Mouse (Mus musculus) thymus, postnatal 10 days (tissue): ENCODE data around the gene Ltbp1.

Experiments
- DNase-seq, 2 experiments: peaks; one replicate each; pipeline ENCODE4 v3.0.0; 2021; ENCODE audit warnings: low spot score in 2 of 2

Ltbp1 gene

DNA sequence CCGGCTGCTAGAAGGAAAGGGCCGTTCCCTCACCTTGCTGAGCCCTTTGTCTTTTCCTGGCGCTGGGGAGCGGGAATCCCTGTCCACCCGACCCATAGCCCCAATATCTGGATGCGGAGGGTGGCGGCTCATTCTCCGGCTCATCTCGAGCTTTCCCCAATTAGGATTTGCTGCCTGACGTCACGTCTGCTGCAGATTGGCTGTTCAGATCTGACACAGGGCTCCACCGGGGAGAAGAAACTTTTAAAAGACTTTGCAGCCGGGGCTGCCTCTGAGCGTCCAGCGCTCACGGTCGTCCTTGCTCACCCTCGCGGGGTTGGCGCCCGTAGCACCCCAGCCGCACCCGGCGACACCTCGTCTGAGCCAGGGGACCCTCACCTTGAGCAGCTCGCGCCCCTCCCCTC lies at the start of gene Ltbp1:
Ltbp1 (plus strand) TSS at position 288 of the 404 bp plus-strand sequence.
- DNase-seq: peak; percentile 9 to 22

DNA sequence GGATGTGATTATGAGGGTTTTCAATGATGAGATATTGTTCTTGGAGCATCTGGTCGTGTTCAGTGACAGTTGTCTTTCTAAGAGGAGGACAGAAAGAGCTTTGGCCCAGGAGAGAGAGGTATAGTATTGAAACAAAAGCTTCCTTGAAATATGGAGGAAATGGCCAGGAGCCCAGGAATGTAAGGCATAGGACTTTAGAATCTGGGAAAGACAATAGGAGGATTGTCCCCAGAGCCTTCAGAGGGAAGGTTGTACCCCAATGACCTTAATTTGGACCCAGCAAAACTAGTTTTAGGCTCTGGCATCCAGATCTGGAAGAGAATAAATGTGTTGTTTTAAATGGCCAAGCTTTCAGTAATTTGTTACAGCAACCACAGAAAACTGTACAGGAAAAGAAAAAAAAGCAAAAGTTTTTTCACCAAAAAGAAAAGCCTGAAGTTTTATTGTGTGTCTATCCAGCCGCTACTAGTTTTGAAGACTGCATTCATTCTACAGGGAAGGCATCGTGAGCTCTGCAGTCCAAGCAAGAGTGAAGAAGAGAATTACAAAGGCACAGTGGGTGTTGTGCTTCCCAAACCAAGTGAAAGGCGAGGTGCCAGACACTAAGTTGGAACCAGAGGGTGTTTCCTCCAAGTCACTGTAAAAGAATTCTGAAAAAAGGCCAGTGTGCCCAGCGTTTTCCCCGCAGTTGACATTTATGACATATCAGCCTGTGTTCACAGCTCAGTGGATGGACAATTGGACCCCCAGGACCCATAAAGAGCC lies 45.7 kb upstream of the Ltbp1 start:
- DNase-seq: no peak

DNA sequence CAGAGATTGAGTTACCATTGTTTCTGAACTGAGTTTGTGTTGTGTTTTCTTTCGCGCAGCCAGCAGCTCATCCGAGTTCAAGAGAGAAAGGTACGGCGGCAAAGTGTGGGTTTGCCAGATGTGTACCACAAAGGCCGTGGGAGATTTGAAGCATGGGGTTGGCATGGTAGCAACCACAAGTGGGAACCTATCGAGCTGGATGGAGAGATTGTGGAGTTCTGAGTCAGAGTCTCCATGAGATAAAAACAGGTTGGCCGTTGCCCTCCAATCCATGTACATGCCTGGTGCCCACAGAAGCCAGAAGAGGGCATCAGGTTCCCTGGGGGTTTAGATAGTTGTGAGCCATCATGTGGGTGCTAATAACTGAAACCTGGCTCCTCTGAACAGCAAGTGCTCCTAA lies 42.1 kb upstream of the Ltbp1 start:
- DNase-seq: no peak

DNA sequence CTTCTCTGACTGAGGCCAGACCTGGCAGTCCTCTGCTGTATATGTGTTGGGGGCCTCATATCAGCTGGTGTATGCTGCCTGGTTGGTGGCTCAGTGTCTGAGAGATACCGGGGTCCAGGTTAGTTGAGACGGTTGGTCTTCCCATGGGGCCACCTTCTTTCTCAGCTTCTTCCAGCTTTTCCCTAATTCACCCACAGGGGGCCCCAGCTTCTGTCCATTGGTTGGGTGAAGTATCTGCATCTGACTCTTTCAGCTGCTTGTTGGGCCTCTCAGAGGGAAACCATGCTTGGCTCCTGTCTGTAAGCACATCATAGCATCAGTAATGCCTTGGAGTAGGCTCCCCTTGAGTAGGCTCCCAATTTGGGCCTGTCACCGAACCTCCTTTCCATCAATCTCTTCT lies 41.5 kb upstream of the Ltbp1 start:
- no peak for DNase-seq

DNA sequence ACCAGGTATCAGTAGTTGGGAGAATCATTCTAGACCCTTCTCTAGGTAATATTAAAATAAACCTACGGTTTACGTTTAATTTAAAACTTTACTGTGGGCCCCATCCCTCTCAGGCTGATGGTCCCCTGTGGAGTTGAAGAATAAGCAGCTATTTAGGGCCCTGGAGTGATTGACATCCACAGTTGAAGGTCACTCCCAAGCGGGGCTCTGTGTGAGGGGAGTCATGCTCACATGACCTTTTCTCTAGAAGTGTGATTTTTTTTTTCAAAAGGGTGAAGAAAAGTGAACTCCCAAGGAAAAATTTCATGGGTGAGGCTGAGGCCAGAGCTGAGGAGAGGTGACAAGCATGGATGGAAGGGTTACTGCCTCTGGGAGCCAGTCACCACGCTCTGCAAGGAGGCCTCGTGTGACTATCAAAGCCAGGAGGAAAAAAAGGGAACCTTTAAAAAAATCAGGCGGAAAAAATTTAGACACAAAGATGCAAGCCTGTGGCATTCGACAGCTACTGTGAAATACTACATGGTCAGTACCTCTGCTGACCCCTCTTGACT lies 38.0 kb upstream of the Ltbp1 start:
- DNase-seq: no peak

DNA sequence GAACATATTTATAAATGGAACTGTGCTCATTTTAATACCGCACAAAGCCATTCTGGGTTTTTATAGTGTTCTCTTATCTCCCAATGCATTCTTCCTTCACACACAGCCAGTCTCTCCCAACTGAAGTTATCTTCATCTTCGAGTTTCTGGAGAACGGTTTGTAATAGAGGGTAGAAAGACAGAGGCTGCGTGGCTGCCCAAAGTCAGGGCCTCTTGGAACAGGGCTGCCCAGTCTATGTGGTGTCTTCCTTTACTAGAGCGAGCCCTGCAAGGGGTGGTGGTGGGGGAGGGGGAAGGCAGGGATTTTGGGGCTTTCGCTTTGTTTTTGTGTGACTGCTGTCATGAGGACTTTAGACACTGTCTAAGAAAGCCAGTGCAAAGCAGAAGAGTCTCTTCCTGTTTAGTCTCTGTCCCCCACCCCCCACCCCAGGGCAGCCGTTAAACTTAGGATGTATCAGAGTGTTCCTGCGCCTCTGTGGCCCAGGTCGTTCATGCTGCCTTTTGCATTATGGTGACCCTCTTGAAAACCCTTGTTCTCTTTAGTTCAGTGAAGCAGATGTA lies 37.1 kb upstream of the Ltbp1 start:
- no peak for DNase-seq

DNA sequence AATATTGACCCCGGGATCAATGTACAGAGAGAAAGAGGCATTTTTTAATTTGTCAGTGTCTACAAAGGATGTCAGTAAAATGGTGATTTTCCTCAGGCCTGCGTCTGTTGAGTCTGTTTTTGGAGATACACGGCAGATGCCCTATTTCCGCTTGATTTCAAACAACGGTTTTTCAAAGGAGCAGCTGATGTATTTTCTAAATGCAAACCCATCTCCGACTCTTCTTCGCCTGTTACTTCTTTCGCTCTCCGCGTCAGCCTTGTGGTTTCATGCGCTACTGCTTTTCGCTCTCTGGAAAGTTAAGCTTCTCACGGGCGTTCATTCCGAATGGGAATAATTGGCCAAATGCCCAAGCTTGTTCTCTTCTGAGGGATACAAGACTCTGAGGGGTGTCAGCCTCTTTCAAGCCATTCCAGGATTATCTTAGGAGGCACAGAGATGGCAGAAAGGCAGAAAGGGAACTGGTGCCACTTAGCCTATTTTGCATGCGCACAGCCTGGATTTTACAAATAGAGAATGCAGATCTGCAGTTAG lies 36.6 kb upstream of the Ltbp1 start:
- no peak for DNase-seq

DNA sequence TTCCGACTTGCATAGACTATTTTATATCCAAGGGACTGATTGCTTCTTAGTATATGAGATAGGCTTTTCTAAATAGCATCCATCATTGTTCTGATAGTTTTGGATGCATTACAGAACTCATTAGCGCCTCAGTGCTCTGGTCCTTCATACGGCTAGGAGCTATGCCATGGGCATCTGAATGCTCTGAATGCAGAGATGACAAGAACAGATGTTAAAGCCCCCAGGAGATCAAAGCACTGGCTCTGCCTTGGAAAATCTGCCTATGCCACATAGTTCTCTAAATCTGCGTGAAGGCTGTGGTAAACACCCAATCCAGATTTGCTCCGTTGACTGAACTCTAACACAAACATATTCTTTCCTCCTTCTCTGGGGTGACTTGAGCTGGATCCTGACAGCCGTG lies 30.2 kb upstream of the Ltbp1 start:
- DNase-seq: no peak

DNA sequence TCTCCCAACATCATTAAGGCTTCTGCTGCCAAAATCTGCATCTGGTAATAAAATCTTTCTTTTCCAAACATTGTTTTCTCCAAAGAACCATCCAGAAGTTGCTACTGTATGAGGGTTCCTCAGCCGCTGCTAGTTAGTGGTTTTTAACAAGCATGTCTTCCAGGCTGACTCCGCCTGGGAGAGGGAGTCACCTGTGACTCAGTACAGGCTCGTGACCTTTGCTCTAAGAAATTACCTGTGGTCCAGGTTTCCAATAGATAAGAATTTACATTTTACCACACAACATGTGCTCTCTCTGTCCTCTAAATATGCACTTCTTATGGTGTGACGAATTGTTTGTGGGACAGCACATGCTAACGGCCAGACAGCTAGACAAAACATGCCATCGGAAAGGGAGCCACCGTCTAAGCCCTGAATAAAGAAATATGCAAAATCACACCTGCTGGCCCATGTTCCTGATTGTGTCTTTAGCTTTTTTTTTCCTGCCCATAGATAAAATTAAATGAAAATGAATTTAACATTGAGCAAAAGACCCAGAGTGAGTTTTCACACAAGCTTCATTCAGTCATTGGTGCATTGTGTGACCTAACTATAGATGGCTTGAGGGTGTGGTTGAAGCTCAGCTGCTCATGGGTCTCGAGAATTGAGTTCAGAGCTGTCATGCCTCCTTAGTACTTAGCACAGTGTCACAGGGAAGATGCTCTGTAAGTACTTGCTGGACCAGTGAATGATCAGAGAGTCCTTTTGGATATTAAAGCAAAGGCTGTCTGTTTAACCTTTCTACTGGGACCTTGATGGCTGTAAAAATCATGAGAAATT lies 29.0 kb upstream of the Ltbp1 start:
- no peak for DNase-seq

DNA sequence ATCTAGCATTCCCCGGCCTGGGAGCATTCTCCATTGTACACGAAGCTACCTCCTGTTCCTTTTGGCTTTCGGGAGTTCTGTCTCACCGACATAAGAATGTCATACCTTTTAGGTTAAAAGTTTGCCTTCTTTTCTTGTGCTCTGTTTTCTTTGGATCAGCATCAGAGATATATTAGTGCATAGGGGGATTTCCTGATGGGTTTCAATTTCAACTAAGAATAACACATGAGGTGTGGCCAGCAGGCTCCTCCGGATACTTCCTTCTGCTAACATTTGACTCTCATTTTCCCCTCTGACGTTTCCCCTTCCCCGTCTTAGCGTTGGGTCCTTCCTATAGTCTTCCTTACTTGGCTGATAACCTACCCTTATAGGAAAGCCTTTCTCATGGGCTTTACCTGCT lies 25.6 kb upstream of the Ltbp1 start:
- DNase-seq: no peak

DNA sequence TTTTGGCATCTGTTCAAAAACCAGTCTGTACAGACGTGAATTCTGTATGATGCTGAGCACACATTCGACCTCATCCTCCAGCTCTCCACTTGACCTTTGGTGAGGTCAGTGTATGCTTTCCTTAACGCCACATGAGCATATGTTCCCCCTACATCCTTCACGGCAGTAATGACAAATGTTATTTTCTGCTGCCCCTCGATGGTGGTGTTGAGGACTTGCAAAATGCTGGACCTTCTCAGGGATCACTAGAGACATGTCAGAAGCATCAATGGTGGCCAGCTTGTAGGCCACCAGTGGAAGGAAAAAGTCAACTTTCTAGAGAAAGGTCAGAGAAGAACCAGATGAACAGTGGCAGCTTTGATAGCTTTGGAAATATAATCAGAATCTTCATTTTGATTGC lies 23.7 kb upstream of the Ltbp1 start:
- DNase-seq: no peak

DNA sequence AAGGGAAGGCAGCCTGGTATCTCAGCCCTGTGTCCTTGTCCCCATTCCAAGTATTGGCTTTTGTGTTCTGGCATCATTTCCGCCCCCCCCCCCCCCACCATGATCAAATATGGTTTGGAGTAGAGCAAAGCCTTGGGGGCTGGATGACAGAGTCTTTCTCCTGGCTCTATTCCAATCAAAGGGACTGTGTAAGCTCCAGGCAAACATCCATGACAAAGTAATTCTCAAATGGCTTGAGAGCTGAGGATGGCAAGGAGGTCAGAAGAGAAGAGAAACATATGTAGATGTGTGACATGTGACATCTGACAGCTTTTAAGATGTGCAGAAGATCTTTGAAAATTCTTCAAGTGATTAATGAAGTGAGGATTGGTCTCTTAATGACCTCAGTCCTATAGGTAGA lies 22.5 kb upstream of the Ltbp1 start:
- no peak for DNase-seq

DNA sequence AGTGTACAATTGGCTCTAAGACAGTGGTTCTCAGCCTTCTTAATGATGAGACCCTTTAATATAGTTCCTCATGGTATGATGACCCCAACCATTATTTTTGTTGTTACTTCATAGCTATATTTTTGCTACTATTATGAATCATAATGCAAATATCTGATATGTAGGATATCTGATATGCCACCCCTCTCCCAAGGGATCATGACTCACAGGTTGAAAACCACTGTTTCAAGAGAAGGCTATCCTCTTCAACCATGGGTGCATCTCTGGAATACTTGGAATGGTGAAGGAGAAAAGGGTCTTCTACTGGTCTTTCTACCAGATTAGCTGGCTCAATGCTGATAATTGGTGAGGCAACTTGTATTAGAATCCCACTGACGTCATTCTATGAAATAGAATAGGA lies 21.3 kb upstream of the Ltbp1 start:
- DNase-seq: no peak

DNA sequence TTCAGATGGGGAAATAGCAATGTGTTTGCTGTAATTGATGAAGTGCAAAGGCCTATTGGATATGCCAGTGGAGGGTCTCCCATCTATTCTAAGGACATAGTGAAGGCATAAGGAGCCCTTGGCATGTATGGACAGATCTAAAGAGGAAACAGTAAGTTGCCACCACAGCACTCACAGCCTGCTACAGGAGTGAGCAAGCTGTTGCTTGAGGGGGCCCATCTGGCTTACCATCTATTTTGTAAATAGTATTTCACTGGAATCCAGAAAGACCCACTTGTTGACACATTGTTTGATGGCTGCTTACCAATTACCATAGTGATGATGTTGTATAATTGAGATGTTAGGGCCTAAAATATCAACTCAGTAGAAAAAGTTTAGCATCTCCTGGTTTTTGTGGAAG lies 20.7 kb upstream of the Ltbp1 start:
- DNase-seq: no peak

DNA sequence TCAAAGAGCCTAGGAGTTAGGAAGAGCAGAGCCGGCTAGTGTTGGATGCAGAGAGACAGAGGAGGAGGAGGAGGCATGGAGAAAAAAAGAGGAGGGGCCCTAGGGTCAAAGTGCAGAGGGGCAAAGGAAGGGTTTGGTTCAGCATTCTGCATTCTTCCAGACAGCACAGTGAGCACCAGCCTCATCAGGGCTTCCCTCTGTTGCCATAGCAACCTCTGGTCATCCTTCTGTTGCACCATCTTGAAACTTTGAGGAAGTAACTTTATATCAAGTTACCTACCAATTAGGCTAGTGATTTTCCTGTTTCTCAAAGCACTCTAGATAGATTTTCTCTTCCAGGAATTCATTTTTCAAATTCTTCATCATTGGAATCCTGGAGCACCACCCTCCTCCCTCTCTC lies 18.3 kb upstream of the Ltbp1 start:
- no peak for DNase-seq

DNA sequence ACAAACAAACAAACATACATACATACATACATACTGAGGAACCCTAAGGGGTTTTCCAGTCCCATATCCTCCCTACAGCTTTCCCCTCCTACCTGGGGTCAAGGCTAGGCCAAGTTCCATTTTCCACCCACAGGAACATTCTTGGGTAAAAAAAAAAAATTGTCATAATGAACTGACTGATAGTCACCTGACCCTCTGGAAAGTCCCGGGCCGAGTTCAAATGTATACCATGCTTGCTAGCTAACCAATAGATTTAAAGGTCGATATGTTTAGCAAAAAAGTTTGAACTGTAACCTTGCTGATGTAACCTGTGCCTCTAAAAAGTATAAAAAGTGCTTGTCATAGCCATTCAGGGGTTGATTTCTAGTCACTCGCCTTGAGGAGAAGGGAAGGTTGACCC lies 15.7 kb upstream of the Ltbp1 start:
- no peak for DNase-seq

DNA sequence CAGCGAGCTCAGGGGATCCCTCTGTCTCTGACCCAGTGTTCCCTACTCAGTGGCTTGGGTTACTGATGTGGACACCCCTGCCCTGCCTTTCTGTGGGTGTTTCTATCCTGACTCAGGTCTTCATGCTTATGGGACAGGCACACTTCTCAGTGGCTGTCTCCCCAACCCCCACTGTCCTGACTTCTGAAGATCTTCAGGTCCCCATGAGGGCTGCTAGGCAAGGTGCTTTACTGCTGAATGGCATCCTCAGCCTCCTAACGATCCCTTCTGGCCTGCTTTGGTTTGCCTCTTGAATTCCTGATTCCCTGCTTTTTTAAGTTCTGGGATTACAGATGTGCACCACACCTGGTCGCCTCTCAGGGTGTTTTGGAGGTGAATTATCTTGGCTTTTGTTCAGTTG lies 14.8 kb upstream of the Ltbp1 start:
- no peak for DNase-seq

DNA sequence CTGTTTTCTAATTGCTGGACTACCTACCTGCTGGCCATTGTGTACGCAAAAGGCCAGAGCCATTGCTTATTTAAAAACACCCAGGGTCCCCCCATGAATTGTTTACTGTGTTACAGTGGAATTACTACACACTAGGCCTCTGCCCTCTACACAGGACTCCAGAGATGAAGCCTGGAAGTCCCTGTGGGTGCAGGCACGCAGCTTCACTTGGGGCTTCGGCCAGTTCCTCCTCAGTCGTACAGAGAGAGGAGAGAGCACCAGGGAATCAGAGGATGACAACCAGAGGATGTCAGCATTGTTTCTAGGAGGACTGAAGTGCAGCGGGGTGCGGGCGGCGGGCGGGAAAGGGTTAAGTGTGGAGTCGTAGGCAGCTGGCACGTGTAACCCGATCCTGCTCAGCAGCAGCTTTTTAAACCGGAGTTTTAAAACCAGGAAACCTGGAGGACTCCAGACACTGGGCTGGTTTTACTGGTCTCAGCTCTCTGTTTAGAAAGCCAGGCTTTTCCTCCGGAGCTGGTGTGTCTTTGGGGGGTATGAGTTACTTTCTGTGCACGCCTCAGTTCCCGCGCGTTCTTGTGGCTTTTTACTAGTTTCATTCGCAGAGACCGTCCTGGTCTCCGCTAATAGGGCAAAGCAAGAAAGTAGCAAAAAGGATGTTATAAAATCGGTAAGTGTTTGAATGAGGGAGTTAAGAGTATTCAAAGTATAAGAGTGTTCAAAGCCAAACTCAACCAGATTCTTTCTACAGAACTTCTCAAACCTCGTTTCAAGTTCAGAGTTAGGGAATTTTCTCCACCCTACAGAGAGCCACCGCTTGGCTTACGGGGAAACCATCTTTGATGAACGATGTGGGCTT lies 11.4 kb upstream of the Ltbp1 start:
- no peak for DNase-seq

DNA sequence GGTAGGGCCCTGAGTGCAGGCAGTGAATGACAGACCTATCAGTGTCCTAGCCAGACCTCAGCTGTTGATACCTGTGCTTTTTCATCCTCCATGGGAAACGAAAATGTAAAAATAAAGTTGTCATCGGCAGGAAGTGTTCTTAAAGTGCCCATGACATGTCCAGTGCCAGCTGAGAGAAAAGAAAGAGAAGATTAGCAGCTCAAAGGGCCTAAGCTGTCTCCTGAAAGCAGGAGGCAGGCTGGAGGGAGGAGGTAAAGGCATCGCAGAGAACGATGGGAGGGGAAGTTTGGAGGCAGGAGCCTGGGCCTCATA lies 10.8 kb upstream of the Ltbp1 start:
- no peak for DNase-seq

DNA sequence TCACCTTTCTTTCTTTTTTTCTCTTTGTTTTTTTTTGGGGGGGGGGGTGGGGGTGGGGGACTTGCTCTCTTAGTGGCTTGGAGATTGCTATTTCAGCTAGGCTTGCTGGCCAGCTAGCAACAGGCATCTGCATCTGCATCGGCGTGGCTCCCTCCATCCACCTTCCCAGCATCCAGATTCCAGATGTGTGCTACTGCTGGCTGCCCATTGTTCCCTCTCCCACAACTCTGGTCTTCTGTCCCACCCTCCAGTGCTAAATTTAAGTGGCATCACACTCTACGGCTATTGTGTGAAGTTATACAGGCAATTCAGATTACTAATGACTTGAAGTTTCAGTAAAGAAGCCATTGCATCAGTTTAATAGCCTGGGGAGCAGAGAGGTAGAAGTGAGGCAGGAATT lies 10.1 kb upstream of the Ltbp1 start:
- DNase-seq: no peak

DNA sequence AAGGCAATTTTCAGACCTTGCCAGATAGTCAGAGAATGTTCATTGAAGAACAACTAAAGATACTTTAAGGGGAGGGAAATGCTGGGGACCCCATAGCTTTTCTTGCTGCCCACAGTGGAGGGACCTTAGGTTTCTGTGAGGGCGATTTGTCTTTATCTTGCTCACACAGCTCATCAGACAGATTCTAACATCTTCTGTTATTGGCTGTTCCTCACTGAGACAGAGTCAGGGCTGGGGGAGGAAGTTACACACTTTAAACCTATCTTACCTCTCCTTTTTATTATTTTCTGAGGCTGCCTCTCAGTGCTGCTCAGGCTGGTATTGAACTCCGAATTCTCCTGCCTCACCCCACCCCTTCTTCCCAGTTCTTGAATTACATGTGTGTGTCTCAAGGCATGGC lies 5.3 kb upstream of the Ltbp1 start:
- no peak for DNase-seq

DNA sequence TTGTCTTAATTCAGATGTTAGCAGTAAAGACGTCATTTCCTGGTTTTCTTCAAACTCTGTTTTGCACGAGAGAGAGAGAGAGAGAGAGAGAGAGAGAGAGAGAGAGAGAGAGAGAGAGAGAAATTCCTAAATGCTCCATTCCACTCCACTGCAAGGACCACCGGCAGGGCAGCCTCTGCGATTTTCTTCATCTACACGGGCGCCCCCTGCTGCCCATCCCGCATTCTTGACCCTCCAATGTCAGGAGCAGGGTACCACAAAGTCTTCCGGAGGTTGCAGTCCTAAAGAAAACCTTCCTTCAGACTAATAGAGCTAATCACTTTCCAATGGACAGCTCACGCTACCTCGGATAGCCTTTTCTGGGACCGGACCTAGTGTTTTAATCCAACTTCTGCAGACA lies 548 bp upstream of the Ltbp1 start:
- DNase-seq: peak; percentile 26 to 71
